Mouse (Mus musculus): Measurements from ENCODE around the gene Rep15. TPM values are rescaled to one million over a fixed set of nuclear protein-coding genes. Genes with fewer than 3 reads are reported as not detected.

Gene Rep15
- total RNA-seq, 2 experiments from 2014 or later, result 1.3 TPM; not detected in 1

GRCm38 (mm10) chr6:147024761-147025160, 7.6 kb upstream of the Rep15 start:
- no peak for ATAC-seq (replicated peaks; ENCODE audit: low FRiP score, low TSS enrichment, poor library complexity, severe bottlenecking)

DNA sequence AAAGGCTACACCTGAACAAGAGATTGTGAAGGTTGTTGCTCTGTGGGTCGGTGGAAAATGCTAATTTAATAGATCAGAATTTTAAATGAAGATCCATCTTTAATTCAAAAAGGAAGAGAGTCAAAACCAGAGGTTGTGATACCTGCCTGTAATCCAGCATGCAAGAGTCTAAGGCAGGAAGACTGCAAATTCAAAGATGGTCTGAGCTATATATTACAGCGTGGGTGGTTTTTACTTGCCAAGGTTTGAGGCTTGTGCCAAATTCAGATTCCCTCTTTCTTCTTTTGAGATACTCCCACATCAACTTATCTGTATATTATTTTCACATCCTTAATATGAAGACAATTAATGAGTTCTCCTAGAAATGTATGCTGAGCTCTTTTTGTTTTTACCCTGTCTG, 4.0 kb upstream of the Rep15 start:
- ATAC-seq (replicated peaks; ENCODE audit: low FRiP score, low TSS enrichment, poor library complexity, severe bottlenecking), result no peak

DNA sequence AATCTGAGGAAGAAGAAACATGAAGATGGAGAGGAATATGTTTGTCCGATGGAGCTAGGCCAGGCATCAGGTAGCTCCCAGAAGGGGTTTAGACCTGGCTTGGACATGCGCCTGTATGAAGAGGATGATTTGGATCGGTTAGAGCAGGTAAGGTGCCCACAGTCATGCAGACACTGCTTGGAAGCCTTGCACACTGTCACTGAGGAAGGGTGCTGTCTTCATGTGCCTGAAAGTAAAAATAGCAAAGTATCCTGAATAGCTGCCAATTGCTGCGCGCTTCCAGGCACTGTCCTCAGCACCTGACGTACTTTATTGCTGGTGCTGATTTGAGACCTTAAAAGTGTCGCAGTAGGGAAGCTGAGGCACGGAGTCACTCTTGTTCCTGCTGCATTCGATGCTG, 2.8 kb upstream of the Rep15 start:
- no peak for ATAC-seq (replicated peaks; ENCODE audit: low FRiP score, low TSS enrichment, poor library complexity, severe bottlenecking)

DNA sequence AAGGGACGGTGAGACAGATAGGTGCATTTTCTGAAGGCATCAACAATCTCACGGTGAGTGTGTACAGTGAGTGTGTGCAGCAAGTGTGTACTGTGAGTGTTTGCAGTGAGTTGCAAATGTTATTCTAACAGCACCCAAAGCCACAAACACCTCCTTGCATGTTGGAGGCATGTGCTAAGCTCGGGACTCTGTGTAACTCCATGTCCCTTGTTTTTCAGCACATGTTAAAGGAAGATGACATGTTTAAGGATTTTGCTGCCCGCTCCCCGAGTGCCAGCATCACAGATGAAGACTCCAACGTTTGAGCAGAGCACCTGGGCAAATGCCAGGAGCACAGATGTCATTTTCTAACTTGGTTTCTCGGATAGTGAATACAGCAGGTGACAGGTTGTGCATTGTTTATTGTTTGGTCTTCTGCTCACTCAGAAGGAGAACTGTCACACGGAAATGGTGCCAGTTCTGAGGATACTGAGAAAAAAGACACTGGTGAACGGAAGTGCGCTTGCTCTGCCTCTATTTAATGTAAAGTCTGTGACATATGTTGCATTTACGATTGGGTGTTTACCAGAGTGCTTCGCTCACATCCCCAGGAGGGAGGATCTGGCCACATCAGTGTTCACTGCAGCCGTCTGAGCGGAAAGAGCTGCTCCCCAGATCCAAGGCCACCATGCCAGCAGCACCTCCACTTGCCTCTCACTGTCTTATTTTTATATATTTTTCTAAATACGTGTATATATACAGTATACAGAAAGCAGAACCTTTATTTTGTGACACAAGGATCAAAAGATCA, 2.1 kb upstream of the Rep15 start:
- ATAC-seq (replicated peaks; ENCODE audit: low FRiP score, low TSS enrichment, poor library complexity, severe bottlenecking), result no peak

DNA sequence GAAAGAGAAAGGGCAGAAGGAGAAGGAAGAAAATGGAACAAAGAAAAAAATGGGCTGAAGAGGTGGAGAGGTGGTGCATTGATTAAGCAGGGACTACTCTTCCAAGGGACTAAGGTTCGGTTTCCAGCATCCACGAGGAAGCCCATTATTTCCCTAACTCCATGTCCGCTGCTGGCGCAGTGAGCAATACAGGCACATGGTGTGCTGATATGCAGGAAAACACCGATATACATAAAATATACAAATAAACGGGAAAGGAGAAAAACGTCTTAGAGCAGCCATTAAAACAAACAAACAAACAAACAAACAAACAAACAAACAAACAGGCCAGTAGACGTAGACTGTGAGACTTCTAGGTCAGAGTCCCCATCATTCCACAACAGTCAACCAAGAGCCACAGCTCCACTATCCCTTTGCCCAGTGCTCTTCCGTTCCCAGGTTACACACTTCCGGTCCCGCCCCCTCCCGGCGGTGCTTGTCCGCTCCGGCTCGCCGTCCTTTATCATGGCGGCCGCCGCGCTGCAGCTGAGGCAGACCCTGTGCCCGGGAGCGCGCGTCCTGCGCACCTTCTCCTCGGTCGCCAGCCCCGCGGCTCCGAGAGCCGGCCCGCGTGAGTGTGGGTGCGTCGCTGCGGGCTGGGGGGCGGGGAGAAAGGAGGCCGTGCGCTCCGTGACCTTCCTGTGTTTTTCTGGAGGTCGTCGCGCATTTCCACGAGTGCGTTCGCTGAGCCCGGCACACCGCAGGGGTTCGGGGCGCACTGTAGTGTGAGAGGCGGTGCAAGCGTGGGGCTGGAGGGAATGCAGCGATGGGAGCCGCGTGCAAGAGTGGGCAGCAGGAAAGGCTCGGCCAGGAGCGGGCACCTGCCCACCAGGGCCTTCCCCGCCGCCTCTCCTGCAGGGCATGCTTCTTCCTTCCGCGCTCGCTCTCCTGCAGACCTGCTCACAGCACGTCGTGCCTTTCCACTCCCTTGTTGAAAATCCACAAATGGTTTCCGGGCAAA, 10.2 kb downstream of the Rep15 start, which contains the start of gene Mrps35:
Gene Mrps35, plus strand, starts transcription at position 474 of the 1,000 bp plus-strand sequence.
- peak; percentile 98 for ATAC-seq (replicated peaks; ENCODE audit: low FRiP score, low TSS enrichment, poor library complexity, severe bottlenecking)

DNA sequence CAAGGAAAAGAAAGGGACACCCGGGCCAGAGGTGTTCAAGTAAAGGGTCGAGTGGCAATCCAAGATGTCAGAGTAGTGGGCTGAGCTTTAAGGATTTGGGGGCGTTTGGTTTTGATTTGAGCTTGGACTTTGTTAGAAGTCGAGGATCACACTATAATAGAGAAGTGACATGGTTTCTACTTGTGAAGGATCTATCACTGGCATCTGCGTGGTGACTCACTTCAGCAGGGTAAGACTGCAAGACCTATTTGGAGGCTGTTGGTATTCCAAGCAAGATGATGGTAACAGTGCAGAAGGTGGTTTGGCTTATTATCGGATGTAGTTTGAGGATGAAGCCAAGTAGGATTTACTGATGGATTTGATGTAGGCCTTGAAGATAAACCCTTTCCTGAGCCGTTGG, 11.2 kb downstream of the Rep15 start:
- no peak for ATAC-seq (replicated peaks; ENCODE audit: low FRiP score, low TSS enrichment, poor library complexity, severe bottlenecking)

- no peak for ATAC-seq (replicated peaks; ENCODE audit: low FRiP score, low TSS enrichment, poor library complexity, severe bottlenecking)
Measured at GRCm38 (mm10) chr6:147049239-147049805, 16.9 kb downstream of the Rep15 start.

GRCm38 (mm10) chr6:147051666-147052065, 19.3 kb downstream of the Rep15 start:
- no peak for ATAC-seq (replicated peaks; ENCODE audit: low FRiP score, low TSS enrichment, poor library complexity, severe bottlenecking)

- ATAC-seq (replicated peaks; ENCODE audit: low FRiP score, low TSS enrichment, poor library complexity, severe bottlenecking), result no peak
Measured at GRCm38 (mm10) chr6:147052440-147052839, 20.1 kb downstream of the Rep15 start.

GRCm38 (mm10) chr6:147053785-147054646, 21.6 kb downstream of the Rep15 start:
- no peak for ATAC-seq (replicated peaks; ENCODE audit: low FRiP score, low TSS enrichment, poor library complexity, severe bottlenecking)

DNA sequence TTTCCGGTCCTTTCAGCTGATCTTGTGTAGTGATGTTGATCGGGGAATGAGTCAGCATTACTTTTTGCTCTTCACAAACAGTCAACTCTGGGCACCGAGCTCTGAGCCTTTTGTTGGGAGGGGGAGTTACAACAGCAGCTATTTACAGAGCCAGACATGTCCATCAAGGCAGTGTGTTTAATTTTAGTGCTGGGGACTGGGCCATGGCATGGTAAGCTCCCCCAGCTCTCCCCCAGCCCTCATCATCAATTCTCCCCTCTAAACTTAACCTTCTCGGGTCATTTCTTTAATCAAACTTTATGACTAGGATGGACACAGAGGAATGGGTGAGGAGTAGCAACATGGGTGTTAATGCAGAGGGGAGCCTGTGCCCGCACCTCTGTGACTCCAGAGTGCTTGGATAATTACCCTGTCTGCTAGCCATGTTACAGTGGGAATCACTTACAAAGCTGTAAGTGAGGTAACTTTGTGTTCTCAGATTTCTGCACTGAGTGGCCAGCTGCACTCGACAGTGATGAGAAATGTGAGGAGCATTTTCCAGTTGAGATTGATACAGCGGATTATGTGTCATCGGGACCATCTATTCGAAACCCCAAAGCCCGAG, 23.1 kb downstream of the Rep15 start:
- ATAC-seq (replicated peaks; ENCODE audit: low FRiP score, low TSS enrichment, poor library complexity, severe bottlenecking), result no peak

GRCm38 (mm10) chr6:147059326-147059725, 26.9 kb downstream of the Rep15 start:
- no peak for ATAC-seq (replicated peaks; ENCODE audit: low FRiP score, low TSS enrichment, poor library complexity, severe bottlenecking)

DNA sequence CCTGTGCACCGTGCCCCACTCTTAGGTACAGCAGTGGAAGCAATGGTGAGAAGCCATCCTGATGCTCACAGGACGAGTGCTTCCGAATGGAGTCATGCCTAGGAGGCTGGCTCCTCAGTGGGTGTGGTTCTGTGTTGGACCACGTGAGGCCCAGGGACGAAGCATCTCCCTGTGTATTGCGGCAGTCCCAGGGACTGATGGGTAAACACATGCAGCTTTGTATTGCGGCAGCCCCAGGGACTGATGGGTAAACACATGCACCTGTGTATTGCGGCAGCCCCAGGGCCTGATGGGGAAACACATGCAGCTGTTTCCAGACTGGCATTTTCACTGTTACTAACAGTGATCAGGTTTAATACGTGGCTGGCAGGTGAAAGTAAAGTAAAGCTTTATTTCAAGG, 29.2 kb downstream of the Rep15 start:
- no peak for ATAC-seq (replicated peaks; ENCODE audit: low FRiP score, low TSS enrichment, poor library complexity, severe bottlenecking)

DNA sequence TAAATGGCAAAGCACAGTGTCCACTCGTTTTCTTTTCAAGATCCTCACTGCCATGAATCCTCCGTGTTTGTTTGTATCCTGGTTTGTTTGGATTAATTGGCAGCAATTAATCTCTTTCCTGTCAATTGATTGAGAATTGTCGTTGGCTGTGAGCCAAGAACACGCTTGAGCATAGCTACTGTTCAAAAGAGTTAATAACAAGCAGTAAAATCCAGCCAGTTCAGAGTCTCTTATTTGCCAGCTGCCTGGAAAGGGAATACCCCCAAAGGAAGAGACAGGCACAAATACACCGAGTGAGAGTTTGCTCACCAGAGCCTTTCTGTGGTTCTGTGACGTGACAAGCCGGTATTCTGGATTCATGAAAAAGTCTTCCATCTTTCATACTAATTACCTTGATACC, 29.6 kb downstream of the Rep15 start:
- no peak for ATAC-seq (replicated peaks; ENCODE audit: low FRiP score, low TSS enrichment, poor library complexity, severe bottlenecking)

DNA sequence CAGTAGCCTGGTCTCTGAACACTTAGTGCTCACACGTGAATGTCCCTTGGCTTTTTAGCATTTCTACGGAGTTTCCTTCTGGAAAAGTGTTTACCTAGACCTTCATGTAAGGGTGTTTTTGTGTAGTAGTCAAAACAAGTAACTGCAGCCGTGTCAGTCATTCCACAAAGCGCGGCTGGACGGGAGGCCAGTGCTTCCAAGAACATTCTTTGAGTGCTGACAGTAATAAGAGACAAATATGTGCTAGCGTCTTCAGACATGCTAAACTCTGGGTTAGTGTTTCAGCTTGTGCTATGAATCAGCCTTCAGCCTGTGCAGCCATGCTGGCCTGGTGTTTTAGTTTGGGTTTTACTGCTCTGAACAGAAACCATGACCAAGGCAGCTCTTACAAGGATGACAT, 30.3 kb downstream of the Rep15 start:
- no peak for ATAC-seq (replicated peaks; ENCODE audit: low FRiP score, low TSS enrichment, poor library complexity, severe bottlenecking)

DNA sequence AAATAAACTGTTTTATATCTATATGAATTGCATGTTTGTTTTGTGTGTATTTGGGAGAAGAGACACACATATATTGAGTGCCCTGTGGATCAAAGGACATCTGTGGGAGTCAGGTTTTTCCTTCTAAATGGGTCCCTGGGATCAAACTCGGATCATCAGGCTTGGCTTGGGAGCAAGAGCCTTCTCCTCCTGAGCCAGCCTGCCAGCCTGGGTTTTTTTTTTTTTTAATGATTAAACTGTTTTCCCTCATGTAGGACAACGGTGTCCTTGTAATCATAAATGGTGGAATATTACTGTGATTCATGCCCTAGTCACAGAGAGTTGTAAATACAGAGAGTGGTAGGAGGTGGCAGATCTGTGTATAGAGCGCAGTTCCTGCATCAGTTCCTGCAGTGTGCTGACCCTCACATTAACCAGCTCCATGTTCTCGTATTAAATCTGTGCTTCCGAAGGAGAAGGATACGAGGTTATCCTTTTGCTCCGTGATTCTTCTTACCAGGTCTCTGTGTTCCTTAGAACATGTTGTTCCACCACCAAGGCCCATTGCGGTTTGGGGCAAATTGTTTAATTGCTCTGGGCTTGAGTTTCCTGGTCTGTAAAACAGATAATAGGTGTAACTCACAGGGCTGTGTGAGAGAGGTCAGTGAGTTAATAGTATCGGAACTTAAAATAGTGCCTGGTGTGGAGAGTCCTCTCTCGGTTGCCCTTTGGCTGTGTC, 32.0 kb downstream of the Rep15 start:
- ATAC-seq (replicated peaks; ENCODE audit: low FRiP score, low TSS enrichment, poor library complexity, severe bottlenecking), result no peak

GRCm38 (mm10) chr6:147064944-147065261, 32.5 kb downstream of the Rep15 start:
- ATAC-seq (replicated peaks; ENCODE audit: low FRiP score, low TSS enrichment, poor library complexity, severe bottlenecking), result no peak

- ATAC-seq (replicated peaks; ENCODE audit: low FRiP score, low TSS enrichment, poor library complexity, severe bottlenecking), result peak; percentile 75
Measured at GRCm38 (mm10) chr6:147075808-147076387, 43.5 kb downstream of the Rep15 start.

Data from megakaryocyte-erythroid progenitor cell, adult 5-6 weeks (primary cell).